Comparison of ENCODE assay signal across 22 mouse cellular contexts in genomic region chr9:114369389-114369788, GRCm38 (mm10). TPM values are rescaled to one million over a fixed set of nuclear protein-coding genes. Genes with fewer than 3 reads are reported as not detected.
DNase-seq lines count a peak whose midpoint lies in the region; ATAC-seq and TF ChIP-seq lines count a peak whose summit lies in the region.
"Not testable (repeated sequence)": the region's sequence is repeated elsewhere in the genome, so short reads cannot be mapped to it uniquely, and the experiment has no call there.
"Had no signal": no experiment of that assay in that cellular context is flagged by ENCODE, and none has a peak within 500 bp of the region (broad histone marks: within the 10 kb centered on the region; RNA-seq: fewer than 3 reads in every experiment).

No protein-coding gene starts in this region.

- TF ChIP-seq POLR2A in heart, adult 2 months (IDR thresholded peaks at IDR 0.05; ENCODE audit: insufficient read depth, low read depth, low read length); liver, adult 2 months (IDR thresholded peaks at IDR 0.05; ENCODE audit: extremely low read depth, insufficient read depth, low read length); testis, adult 2 months (IDR thresholded peaks at IDR 0.05; ENCODE audit: control insufficient read depth, low read depth, low read length): not testable (repeated sequence)

- WGBS in forebrain, embryonic 11.5 days: 57% methylated on average over 5 of the region's 5 CpGs
- WGBS in heart, adult 2 months: 51% methylated on average over 5 of the region's 5 CpGs
- WGBS in liver, adult 2 months: 58% methylated on average over 5 of the region's 5 CpGs

- H3K79me2 ChIP-seq in heart, adult 2 months (replicated peaks; ENCODE audit: control insufficient read depth, insufficient read depth, low read length); liver, adult 2 months (ENCODE audit: control insufficient read depth, insufficient read depth, low read length): not testable (repeated sequence)

- not testable (repeated sequence) for H3K27me3 ChIP-seq in forebrain, embryonic 11.5 days (ENCODE audit: control insufficient read depth, insufficient read depth, low read length); heart, adult 2 months (ENCODE audit: control insufficient read depth, insufficient read depth, low read length); liver, adult 2 months (ENCODE audit: control insufficient read depth, insufficient read depth, low read length); testis, adult 2 months (ENCODE audit: control insufficient read depth, insufficient read depth, low read length)

- not testable (repeated sequence) for H3K27ac ChIP-seq in forebrain, embryonic 11.5 days (ENCODE audit: low read depth, low read length); heart, adult 2 months; liver, adult 2 months (replicated peaks; ENCODE audit: insufficient read depth, low read depth, low read length); testis, adult 2 months (ENCODE audit: control insufficient read depth, insufficient read depth, low read depth, low read length)

- TF ChIP-seq CTCF in heart, adult 2 months (IDR thresholded peaks at IDR 0.05): peak; percentile 50
- TF ChIP-seq CTCF in liver, adult 2 months (IDR thresholded peaks at IDR 0.05; ENCODE audit: low read depth, low read length); testis, adult 2 months (IDR thresholded peaks at IDR 0.05; ENCODE audit: control insufficient read depth, insufficient read depth, insufficient replicate concordance, low read depth, low read length): not testable (repeated sequence)

- H3K9me3 ChIP-seq in forebrain, embryonic 11.5 days (ENCODE audit: control insufficient read depth, low read length): not testable (repeated sequence)

- intact Hi-C loops in heart, adult 2 months (cut with DNase I): not testable (repeated sequence)

- H3K36me3 ChIP-seq in forebrain, embryonic 11.5 days (ENCODE audit: control insufficient read depth, insufficient read depth, low read length); heart, adult 2 months (ENCODE audit: control insufficient read depth, insufficient read depth, low read length); liver, adult 2 months (ENCODE audit: control insufficient read depth, insufficient read depth, low read length); testis, adult 2 months (ENCODE audit: control insufficient read depth, insufficient read depth, low read length): not testable (repeated sequence)

- not testable (repeated sequence) for H3K4me3 ChIP-seq in forebrain, embryonic 11.5 days (ENCODE audit: low read depth, low read length); heart, adult 2 months; liver, adult 2 months (ENCODE audit: insufficient read depth, low read depth, low read length)
- H3K4me3 ChIP-seq in testis, adult 2 months (ENCODE audit: control insufficient read depth, low read depth, low read length): peak overlapping the region; percentile 2

- not testable (repeated sequence) for H3K4me1 ChIP-seq in forebrain, embryonic 11.5 days (replicated peaks; ENCODE audit: control insufficient read depth, insufficient read depth, low read length); heart, adult 2 months (ENCODE audit: control insufficient read depth, insufficient read depth, low read length); liver, adult 2 months (ENCODE audit: control insufficient read depth, insufficient read depth, low read length); testis, adult 2 months (ENCODE audit: control insufficient read depth, insufficient read depth, low read length)

- peak; percentile 14 for DNase-seq in CD4-positive helper T cell, adult 2 months (ENCODE audit: low read depth, low spot score)
- peak; percentile 24 for DNase-seq in brain, adult 2 months (ENCODE audit: low read depth, low spot score)
- DNase-seq in forebrain, embryonic 11.5 days (ENCODE audit: low spot score); heart, adult 2 months: not testable (repeated sequence)
- DNase-seq in induced T-regulatory cell, adult 2 months (ENCODE audit: low read depth): peak; percentile 36
- peak; percentile 5 for DNase-seq in liver, adult 2 months (ENCODE audit: extremely low read depth, low read depth, low spot score)

- not testable (repeated sequence) for H3K4me2 ChIP-seq in forebrain, embryonic 11.5 days (ENCODE audit: low read depth, low read length, severe bottlenecking)

- TF ChIP-seq EP300 in heart, adult 2 months (IDR thresholded peaks at IDR 0.05; ENCODE audit: insufficient read depth, low read depth, low read length): not testable (repeated sequence)

- peak; percentile 56; the same call in 1 of the 2 replicates for ATAC-seq in forebrain, embryonic 11.5 days (replicated peaks; ENCODE audit: low FRiP score)
- peak; percentile 55 for ATAC-seq in megakaryocyte progenitor cell, adult 5-6 weeks (replicated peaks; ENCODE audit: poor library complexity)

- not testable (repeated sequence) for H3K9ac ChIP-seq in forebrain, embryonic 11.5 days (ENCODE audit: low read length); heart, adult 2 months (ENCODE audit: low read depth, low read length); liver, adult 2 months (ENCODE audit: low read depth, low read length)

RNA-seq across cellular contexts. Expression of gene Crtap, which starts 21.1 kb away (rescaled TPM):
- polyA plus RNA-seq in forebrain, embryonic 11.5 days (2014; fragmentation: Nextera tagmentation; extraction: Ambion mirVana): 35.6 and 44.4 TPM in 2 replicates
- 10 to 100 TPM; 28.5 to 31.2 TPM for total RNA-seq in heart, adult 2 months (2021)
- polyA plus RNA-seq in heart, adult 2 months (2012; rRNA removed): 67.7 and 97.4 TPM in 2 replicates
- 4.8 and 5.5 TPM in 2 replicates for total RNA-seq in liver, adult 2 months (2014; rRNA removed)
- 9.6 and 12.7 TPM in 2 replicates for polyA plus RNA-seq in liver, adult 2 months (2012; rRNA removed)
- total RNA-seq in megakaryocyte progenitor cell, adult 5-6 weeks (2015): 79.4 and 90.2 TPM in 2 replicates
- total RNA-seq in megakaryocyte progenitor cell, adult 5-6 weeks (2017): 22.0 and 33.4 TPM in 2 replicates
- 29.7 and 35.2 TPM in 2 replicates for polyA plus RNA-seq in testis, adult 2 months (2012; rRNA removed)

RNA-seq across cellular contexts. Expression of gene Glb1, which starts 31.5 kb away (rescaled TPM):
- polyA plus RNA-seq in forebrain, embryonic 11.5 days (2014; fragmentation: Nextera tagmentation; extraction: Ambion mirVana): 20.3 and 21.6 TPM in 2 replicates
- total RNA-seq in heart, adult 2 months (2021): 10 to 100 TPM; 12.2 to 14.8 TPM
- 20.8 and 27.1 TPM in 2 replicates for polyA plus RNA-seq in heart, adult 2 months (2012; rRNA removed)
- 13.2 and 13.6 TPM in 2 replicates for total RNA-seq in liver, adult 2 months (2014; rRNA removed)
- 14.4 and 16.7 TPM in 2 replicates for polyA plus RNA-seq in liver, adult 2 months (2012; rRNA removed)
- total RNA-seq in megakaryocyte progenitor cell, adult 5-6 weeks (2015): 40.1 and 42.1 TPM in 2 replicates
- 36.3 and 38.4 TPM in 2 replicates for total RNA-seq in megakaryocyte progenitor cell, adult 5-6 weeks (2017)
- 18.0 and 19.5 TPM in 2 replicates for polyA plus RNA-seq in testis, adult 2 months (2012; rRNA removed)

RNA-seq across cellular contexts. Expression of gene Tmppe, which starts 31.5 kb away (rescaled TPM):
- 5.3 and 6.4 TPM in 2 replicates for polyA plus RNA-seq in forebrain, embryonic 11.5 days (2014; fragmentation: Nextera tagmentation; extraction: Ambion mirVana)
- total RNA-seq in heart, adult 2 months (2021): 1 to 10 TPM; 3.7 to 3.9 TPM
- polyA plus RNA-seq in heart, adult 2 months (2012; rRNA removed): 2.7 and 4.9 TPM in 2 replicates
- total RNA-seq in liver, adult 2 months (2014; rRNA removed): 3.0 and 4.4 TPM in 2 replicates
- 2.3 and 3.6 TPM in 2 replicates for polyA plus RNA-seq in liver, adult 2 months (2012; rRNA removed)
- 2.4 and 3.4 TPM in 2 replicates for total RNA-seq in megakaryocyte progenitor cell, adult 5-6 weeks (2015)
- total RNA-seq in megakaryocyte progenitor cell, adult 5-6 weeks (2017): 4.6 and 5.0 TPM in 2 replicates
- polyA plus RNA-seq in testis, adult 2 months (2012; rRNA removed): 1.2 TPM in 2 replicates

RNA-seq across cellular contexts. Expression of gene Bcl2a1c, which starts 39.5 kb away (rescaled TPM):
- polyA plus RNA-seq in forebrain, embryonic 11.5 days (2014; fragmentation: Nextera tagmentation; extraction: Ambion mirVana): not detected in 2 replicates
- total RNA-seq in heart, adult 2 months (2021): not detected
- polyA plus RNA-seq in heart, adult 2 months (2012; rRNA removed): not detected in 2 replicates
- total RNA-seq in liver, adult 2 months (2014; rRNA removed): 0.67 TPM in 1 of 2 replicates, not detected in the other
- polyA plus RNA-seq in liver, adult 2 months (2012; rRNA removed): not detected in 2 replicates
- total RNA-seq in megakaryocyte progenitor cell, adult 5-6 weeks (2015): not detected in 2 replicates
- not detected in 2 replicates for total RNA-seq in megakaryocyte progenitor cell, adult 5-6 weeks (2017)
- not detected in 2 replicates for polyA plus RNA-seq in testis, adult 2 months (2012; rRNA removed)
- total RNA-seq: adrenal gland, postnatal 36 days; gastrocnemius, adult 18-20 months; heart, adult 8-10 months; heart, postnatal 4 days; layer of hippocampus, postnatal 10 days; left cerebral cortex, postnatal 14 days had no signal
- polyA plus RNA-seq: embryonic facial prominence, embryonic 13.5 days; forebrain, embryonic 10.5 days; intestine, embryonic 16.5 days; limb, embryonic 15.5 days; lung, embryonic 16.5 days; midbrain, embryonic 11.5 days; spleen, adult 2 months; stomach, embryonic 16.5 days had no signal
